Mouse (Mus musculus): ENCODE results near the gene Krtap28-10. TPM values are rescaled to one million over a fixed set of nuclear protein-coding genes. Genes with fewer than 3 reads are reported as not detected.

Gene Krtap28-10
- not detected for polyA plus RNA-seq (2014; fragmentation: Illumina TruSeq; extraction: RNeasy Lipid Tissue Mini Kit (QIAGEN cat#74804); ENCODE audit: low read depth, low replicate concordance)

DNA sequence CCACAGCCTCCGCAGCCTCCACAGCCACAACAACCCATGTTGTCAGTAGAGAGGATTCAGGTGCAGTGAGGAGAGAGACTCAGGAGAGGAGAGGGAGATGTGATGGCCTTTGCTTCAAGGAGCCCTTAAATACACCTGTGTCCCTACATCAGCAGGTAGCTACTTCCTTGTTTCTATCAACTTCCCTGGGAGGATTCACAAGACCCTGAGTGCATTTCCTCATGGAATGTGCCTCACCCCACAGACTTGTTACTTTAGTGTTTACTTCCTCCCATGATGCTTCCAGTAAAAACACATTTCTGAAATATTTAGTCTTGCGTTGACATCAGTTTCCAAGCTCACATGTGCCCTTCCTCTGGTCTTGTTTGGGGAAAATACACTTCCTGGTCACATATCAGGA is at the start of gene Krtap28-10:
Gene Krtap28-10, minus strand, starts transcription at position 101 of the 400 bp plus-strand sequence.

GRCm38 (mm10) chr1:83060643-83061042 is 18.4 kb upstream of the Krtap28-10 start, which contains the start of gene Krtap28-13:
TSS of gene Krtap28-13 (plus strand) at chr1:83060930.

GRCm38 (mm10) chr1:83059278-83059677 is 17.0 kb upstream of the Krtap28-10 start, which contains the start of gene A030005K14Rik:
TSS of gene A030005K14Rik (minus strand) at chr1:83059378.

GRCm38 (mm10) chr1:83044882-83045427 is 2.7 kb upstream of the Krtap28-10 start, which contains the start of gene Gm47969:
TSS of gene Gm47969 (plus strand) at chr1:83044932.

DNA sequence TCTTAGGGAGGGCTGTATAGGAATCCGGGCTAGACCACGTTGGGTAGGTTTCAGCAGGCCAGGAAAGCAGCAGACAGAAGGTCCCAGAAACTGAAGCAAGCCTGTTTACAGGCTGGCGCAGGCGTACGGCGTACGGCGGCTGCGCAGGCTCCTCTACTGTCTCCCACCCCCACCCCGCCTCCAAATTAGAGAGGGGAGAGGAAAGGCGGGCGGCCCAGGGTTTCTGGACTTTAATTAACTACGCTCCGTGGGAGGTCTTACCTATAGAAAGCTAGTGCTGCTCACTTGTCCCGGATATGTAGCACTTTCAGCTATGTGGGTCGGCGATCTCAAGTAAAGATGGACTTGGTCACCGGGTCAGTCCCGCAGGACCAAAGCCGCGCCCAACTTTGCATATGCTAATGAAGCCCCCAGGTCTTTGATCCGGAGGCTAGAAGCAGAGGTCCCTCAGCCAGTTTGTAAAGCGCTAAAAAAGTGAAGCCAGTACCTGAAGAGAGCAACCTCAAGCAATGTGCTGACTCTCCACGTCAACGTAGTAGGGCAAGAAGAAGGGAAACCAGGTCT is 4.1 kb downstream of the Krtap28-10 start, which contains the start of gene Slc19a3:
Gene Slc19a3, minus strand, starts transcription at position 340 of the 564 bp plus-strand sequence.

GRCm38 (mm10) chr1:83000306-83000705 is 42.0 kb downstream of the Krtap28-10 start, which contains the start of gene Gm47959:
TSS of gene Gm47959 (plus strand) at chr1:83000548.

Other genes starting within 250 kb of the Krtap28-10 start
- 69.1 TPM for gene Agfg1, start 203.0 kb downstream of the Krtap28-10 start, polyA plus RNA-seq (2014; fragmentation: Illumina TruSeq; extraction: RNeasy Lipid Tissue Mini Kit (QIAGEN cat#74804); ENCODE audit: low read depth, low replicate concordance)
- gene A030005L19Rik, start 129.2 kb downstream of the Krtap28-10 start, polyA plus RNA-seq (2014; fragmentation: Illumina TruSeq; extraction: RNeasy Lipid Tissue Mini Kit (QIAGEN cat#74804); ENCODE audit: low read depth, low replicate concordance), result 1.9 TPM
- not detected for gene A030014E15Rik, start 117.6 kb downstream of the Krtap28-10 start, polyA plus RNA-seq (2014; fragmentation: Illumina TruSeq; extraction: RNeasy Lipid Tissue Mini Kit (QIAGEN cat#74804); ENCODE audit: low read depth, low replicate concordance)
- not detected for gene Gm6217, start 111.1 kb downstream of the Krtap28-10 start, polyA plus RNA-seq (2014; fragmentation: Illumina TruSeq; extraction: RNeasy Lipid Tissue Mini Kit (QIAGEN cat#74804); ENCODE audit: low read depth, low replicate concordance)
- not detected for gene A030003K21Rik, start 99.1 kb downstream of the Krtap28-10 start, polyA plus RNA-seq (2014; fragmentation: Illumina TruSeq; extraction: RNeasy Lipid Tissue Mini Kit (QIAGEN cat#74804); ENCODE audit: low read depth, low replicate concordance)
- gene Gm7544, start 86.5 kb downstream of the Krtap28-10 start, polyA plus RNA-seq (2014; fragmentation: Illumina TruSeq; extraction: RNeasy Lipid Tissue Mini Kit (QIAGEN cat#74804); ENCODE audit: low read depth, low replicate concordance), result not detected
- gene Gm47955, start 82.2 kb downstream of the Krtap28-10 start, polyA plus RNA-seq (2014; fragmentation: Illumina TruSeq; extraction: RNeasy Lipid Tissue Mini Kit (QIAGEN cat#74804); ENCODE audit: low read depth, low replicate concordance), result not detected
- gene Gm47959, start 41.9 kb downstream of the Krtap28-10 start, polyA plus RNA-seq (2014; fragmentation: Illumina TruSeq; extraction: RNeasy Lipid Tissue Mini Kit (QIAGEN cat#74804); ENCODE audit: low read depth, low replicate concordance), result not detected
- gene Slc19a3, start 4.0 kb downstream of the Krtap28-10 start, polyA plus RNA-seq (2014; fragmentation: Illumina TruSeq; extraction: RNeasy Lipid Tissue Mini Kit (QIAGEN cat#74804); ENCODE audit: low read depth, low replicate concordance), result 0.76 TPM
- not detected for gene Gm47969, start 2.5 kb upstream of the Krtap28-10 start, polyA plus RNA-seq (2014; fragmentation: Illumina TruSeq; extraction: RNeasy Lipid Tissue Mini Kit (QIAGEN cat#74804); ENCODE audit: low read depth, low replicate concordance)
- not detected for gene A030005K14Rik, start 16.9 kb upstream of the Krtap28-10 start, polyA plus RNA-seq (2014; fragmentation: Illumina TruSeq; extraction: RNeasy Lipid Tissue Mini Kit (QIAGEN cat#74804); ENCODE audit: low read depth, low replicate concordance)
- not detected for gene Krtap28-13, start 18.4 kb upstream of the Krtap28-10 start, polyA plus RNA-seq (2014; fragmentation: Illumina TruSeq; extraction: RNeasy Lipid Tissue Mini Kit (QIAGEN cat#74804); ENCODE audit: low read depth, low replicate concordance)
- 17.3 TPM for gene Ccl20, start 74.3 kb upstream of the Krtap28-10 start, polyA plus RNA-seq (2014; fragmentation: Illumina TruSeq; extraction: RNeasy Lipid Tissue Mini Kit (QIAGEN cat#74804); ENCODE audit: low read depth, low replicate concordance)
- gene Daw1, start 117.3 kb upstream of the Krtap28-10 start, polyA plus RNA-seq (2014; fragmentation: Illumina TruSeq; extraction: RNeasy Lipid Tissue Mini Kit (QIAGEN cat#74804); ENCODE audit: low read depth, low replicate concordance), result not detected